Mouse (Mus musculus): ENCODE results near the gene BC029722.
A peak's percentile ranks its signal among the peaks of the same experiment; 100 is the strongest.

DNA sequence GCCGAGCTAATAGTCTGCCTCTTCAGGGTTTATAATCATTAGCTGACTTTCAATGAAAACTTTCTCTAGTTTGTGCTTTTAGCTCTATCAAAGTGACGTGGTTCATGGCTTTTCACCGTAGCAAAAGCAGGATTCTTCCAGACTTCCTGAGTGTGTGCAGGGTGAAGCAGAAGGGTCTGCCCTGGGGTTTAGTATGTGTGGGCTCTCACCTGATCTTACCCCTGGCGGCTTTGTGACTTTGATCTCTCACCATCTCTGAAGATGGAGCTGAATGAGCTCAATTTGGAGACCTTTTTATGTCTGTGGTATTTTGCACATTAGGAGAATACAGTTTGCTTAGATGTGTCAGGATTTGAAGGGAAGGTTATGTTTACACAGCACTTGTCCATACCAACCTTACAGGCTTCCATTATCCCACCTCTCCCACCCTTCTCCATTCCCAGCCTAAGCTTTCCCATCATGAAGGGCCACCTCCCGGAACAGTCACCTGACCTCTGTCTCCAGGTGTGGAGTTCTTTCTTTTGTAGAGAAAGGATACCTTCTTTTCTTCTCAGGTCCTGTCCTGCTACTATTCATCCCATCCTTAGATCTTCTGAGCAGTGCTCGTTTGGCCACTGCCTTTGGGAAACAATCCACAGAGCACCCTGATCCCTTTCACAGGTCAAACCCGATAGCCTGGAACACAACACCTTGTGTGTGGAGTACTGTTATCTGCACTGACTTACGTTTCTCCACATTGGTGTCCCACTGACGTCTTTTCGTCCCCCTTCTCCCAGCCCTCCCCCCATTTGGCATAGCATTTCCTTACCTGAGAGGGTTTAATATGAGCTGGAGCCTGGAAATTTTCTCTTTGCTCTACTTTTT is 42.2 kb downstream of the BC029722 start:
- peak; percentile 48; the same call in 1 of the 2 replicates for TF ChIP-seq POLR2A (IDR thresholded peaks at IDR 0.05; ENCODE audit: borderline replicate concordance, insufficient read depth, low read length)
- TF ChIP-seq CTCF (IDR thresholded peaks at IDR 0.05; ENCODE audit: borderline replicate concordance, insufficient read depth, low read depth, low read length): no peak

Measured in cerebellum, adult 2 months (tissue).